Mouse (Mus musculus) liver, embryonic 14.5 days (tissue): Measurements from ENCODE around the gene She. TPM values are rescaled to one million over a fixed set of nuclear protein-coding genes. Genes with fewer than 3 reads are reported as not detected.

Experiments used
- ATAC-seq: fragments of 200-750 bp; cut with Nextera tagmentation; 2 replicates; pipeline ENCODE4 v1.8.0; 2017; ENCODE audit warnings: moderate number of reproducible peaks, mild to moderate bottlenecking, moderate library complexity; ENCODE audit not compliant: insufficient read depth
- DNase-seq, 3 experiments: peaks; one replicate each; pipeline ENCODE4 v3.0.0-alpha.2; 2012 to 2013; ENCODE audit warnings: low read depth in 3 of 3, low spot score in 3 of 3
- H3K27ac ChIP-seq: fragments of 300-500 bp; sonication (generic); 2 replicates; pipeline ENCODE4 v1.5.1; 2014; ENCODE audit warnings: moderate library complexity, mild to moderate bottlenecking, control low read depth, inconsistent platforms
- H3K27me3 ChIP-seq: fragments of 300-500 bp; sonication (generic); 2 replicates; pipeline ENCODE4 v1.6.1; 2014; ENCODE audit warnings: mild to moderate bottlenecking, low read length, moderate library complexity; ENCODE audit not compliant: control insufficient read depth, insufficient read depth
- H3K36me3 ChIP-seq: fragments of 300-500 bp; sonication (generic); replicated peaks from 2 replicates; pipeline ENCODE4 v1.6.1; 2014; ENCODE audit warnings: low read depth; ENCODE audit not compliant: control insufficient read depth, insufficient read depth
- H3K4me1 ChIP-seq, 2 experiments: fragments of 200-500 bp in 1 of 2; fragments of 300-500 bp in 1 of 2; sonication (generic) in 1 of 2; replicated peaks; 2 replicates each; pipeline ENCODE4 v1.6.1; 2012 to 2014; ENCODE audit warnings: antibody characterized with exemption in 1 of 2, inconsistent platforms in 1 of 2, low read length in 1 of 2; ENCODE audit not compliant: control insufficient read depth in 2 of 2, insufficient read depth in 2 of 2
- H3K4me2 ChIP-seq: fragments of 300-500 bp; sonication (generic); 2 replicates; pipeline ENCODE4 v1.6.1; 2014; ENCODE audit warnings: low read depth, mild to moderate bottlenecking, control low read depth, moderate library complexity
- H3K4me3 ChIP-seq, 2 experiments: fragments of 200-500 bp in 1 of 2; fragments of 300-500 bp in 1 of 2; sonication (generic) in 1 of 2; 2 replicates each; pipeline ENCODE4 v1.5.1; 2012 to 2014; ENCODE audit warnings: low read depth in 2 of 2, low read length in 2 of 2, mild to moderate bottlenecking in 2 of 2, control low read depth in 1 of 2, inconsistent platforms in 1 of 2, moderate library complexity in 1 of 2; ENCODE audit not compliant: insufficient read depth in 1 of 2
- H3K9ac ChIP-seq: fragments of 300-500 bp; sonication (generic); replicated peaks from 2 replicates; pipeline ENCODE4 v1.6.1; 2014; ENCODE audit warnings: mild to moderate bottlenecking, control low read depth, moderate library complexity
- H3K9me3 ChIP-seq: fragments of 300-500 bp; sonication (generic); 2 replicates; pipeline ENCODE4 v1.6.1; 2016; ENCODE audit warnings: low read length, mixed read lengths; ENCODE audit not compliant: control insufficient read depth
- CTCF ChIP-seq: IDR thresholded peaks from 2 replicates; pipeline ENCODE4 v1.5.1; 2016; ENCODE audit warnings: antibody characterized with exemption, low read depth, control low read depth
- EP300 ChIP-seq: IDR thresholded peaks from 2 replicates; pipeline ENCODE4 v1.6.1; 2016; ENCODE audit warnings: antibody characterized with exemption, low read depth
- WGBS: fragments of 180-500 bp; shearing (Covaris S2); extraction: QIAGEN DNeasy Blood & Tissue Kit; methylation state at CpG from one replicate; pipeline ENCODE4 v1.1.7; 2014; ENCODE audit not compliant: insufficient replicate concordance; 5-methylcytosine and 5-hydroxymethylcytosine counted together
- polyA plus RNA-seq, 2 experiments: library from polyadenylated mRNA; depleted of rRNA in 1 of 2; stranded (reverse) in 1 of 2; unstranded in 1 of 2; fragments of >200 nt; fragmentation: Nextera tagmentation in 1 of 2; extraction: Ambion mirVana in 1 of 2; gene quantifications; 2 replicates each; pipeline versions ENCODE4 v1.2.1 to v1.2.3; 2012 to 2014

She gene
- polyA plus RNA-seq, 2 experiments = 0.55 to 0.81 TPM

DNA sequence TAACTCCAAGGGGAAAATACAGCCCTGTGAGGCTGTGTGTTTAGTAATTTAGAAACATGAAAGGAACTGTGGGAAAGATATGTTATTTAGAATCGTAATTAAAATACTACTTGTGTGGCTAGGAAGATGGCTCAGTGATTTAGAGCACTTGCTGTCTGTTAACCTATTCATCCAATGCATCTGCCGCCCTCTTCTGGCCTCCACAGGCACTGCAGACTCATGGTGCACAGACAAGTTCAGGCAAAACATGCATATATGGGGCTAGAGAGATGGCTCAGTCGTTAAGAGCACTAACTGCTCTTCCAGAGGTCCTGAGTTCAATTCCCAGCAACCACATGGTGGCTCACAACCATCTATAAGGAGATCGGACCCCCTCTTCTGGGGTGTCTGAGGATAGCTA, 11.1 kb downstream of the She start:
- Histone ChIP-seq H3K9me3 (no peaks in the 10 kb centered on the region), H3K36me3 (no peaks in the 10 kb centered on the region), H3K4me3 (no peak overlapping the region), H3K9ac (no peak overlapping the region), H3K27me3 (no peaks in the 10 kb centered on the region), H3K4me1 (peaks cover 6 to 9% of the 10 kb centered on the region in 2 experiments), H3K27ac (no peak overlapping the region), H3K4me2 (no peak overlapping the region)
- peak in 1 of 3 experiments; percentile 35 for DNase-seq
- WGBS = 51% methylated on average over 4 of the region's 4 CpGs
- no peak for TF ChIP-seq EP300
- peak; percentile 85 for TF ChIP-seq CTCF
- ATAC-seq = no peak

DNA sequence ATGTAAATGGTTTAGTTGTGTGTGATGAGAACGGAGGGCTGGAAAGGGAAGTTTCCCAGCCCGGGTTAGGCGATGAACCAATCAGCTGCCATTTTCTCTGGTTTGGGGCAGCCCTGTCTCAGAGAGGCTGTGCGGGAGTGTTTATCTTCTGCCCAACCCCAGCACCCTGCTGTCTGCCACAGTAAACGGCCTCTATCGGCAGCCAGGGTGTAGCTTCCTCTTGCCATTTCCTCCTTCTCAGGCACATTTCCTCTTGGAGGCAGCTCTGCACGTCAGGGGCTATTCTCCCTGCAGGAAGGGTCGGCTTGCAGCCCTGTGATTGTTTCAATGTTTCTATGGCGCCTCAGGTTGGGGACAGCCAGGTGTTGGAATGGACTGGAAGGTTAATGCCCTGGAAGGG, 12.0 kb downstream of the She start:
- H3K27ac ChIP-seq = no peak overlapping the region
- peak in 2 of 3 experiments; percentile 36 to 47 for DNase-seq
- peak overlapping the region; percentile 34; the same call in 1 of the 2 replicates for H3K4me2 ChIP-seq

DNA sequence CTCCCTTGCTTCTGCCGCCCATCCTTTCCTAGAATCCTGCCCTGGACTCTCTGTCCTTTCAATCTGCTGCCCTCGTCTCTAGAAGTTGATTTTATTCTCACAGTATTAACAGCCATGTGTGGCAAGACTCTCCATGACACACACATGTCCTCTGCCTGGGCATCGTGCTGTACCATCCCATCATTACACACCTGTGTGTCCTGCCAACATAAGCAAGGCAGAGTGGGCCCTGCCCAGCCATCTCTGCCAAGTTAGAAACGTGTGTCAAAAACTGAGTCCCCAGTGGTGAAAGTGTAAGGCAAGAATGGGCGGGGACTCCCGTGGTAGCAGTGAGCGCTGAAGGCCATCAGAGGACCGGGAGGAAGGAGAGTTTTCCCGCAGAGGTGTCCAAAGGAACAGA, 14.6 kb downstream of the She start:
- H3K36me3 ChIP-seq = no peaks in the 10 kb centered on the region
- no peak overlapping the region for H3K4me3 ChIP-seq
- no peak overlapping the region for H3K27ac ChIP-seq
- WGBS = 65% methylated on average over 9 of the region's 9 CpGs
- no peaks in the 10 kb centered on the region for H3K27me3 ChIP-seq
- no peak for ATAC-seq
- TF ChIP-seq CTCF (no peak), EP300 (no peak)
- DNase-seq = no peak
- no peaks in the 10 kb centered on the region for H3K9me3 ChIP-seq
- H3K4me2 ChIP-seq = no peak overlapping the region
- H3K4me1 ChIP-seq = peaks cover 6 to 9% of the 10 kb centered on the region in 2 experiments
- no peak overlapping the region for H3K9ac ChIP-seq

More for the DNA sequence above, 12.0 kb downstream of the She start:
- WGBS = 9% methylated on average over 9 of the region's 9 CpGs
- no peak overlapping the region for H3K9ac ChIP-seq
- H3K4me1 ChIP-seq = peaks cover 6 to 9% of the 10 kb centered on the region in 2 experiments
- H3K36me3 ChIP-seq = no peaks in the 10 kb centered on the region
- TF ChIP-seq EP300 (no peak), CTCF (peak; percentile 51)
- peak; percentile 84 for ATAC-seq
- H3K9me3 ChIP-seq = no peaks in the 10 kb centered on the region
- H3K4me3 ChIP-seq = no peak overlapping the region
- no peaks in the 10 kb centered on the region for H3K27me3 ChIP-seq

DNA sequence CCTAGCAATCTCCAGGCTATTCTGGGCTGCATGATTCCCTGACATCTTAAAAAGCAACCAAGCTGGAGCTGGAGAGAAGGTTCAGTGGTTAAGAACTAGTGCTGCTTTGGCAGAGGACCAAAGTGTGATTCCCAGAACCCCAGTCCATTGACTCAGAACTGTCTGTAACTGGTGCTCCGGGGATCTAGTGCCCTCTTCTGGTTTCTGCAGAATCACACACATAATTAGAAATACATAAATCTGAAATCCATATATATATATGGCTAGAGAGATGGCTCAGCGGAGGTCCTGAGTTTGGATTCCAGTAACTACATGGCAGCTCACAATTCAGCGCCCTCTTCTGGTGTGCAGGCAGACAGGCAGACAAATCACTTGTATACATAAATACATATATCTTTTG, 16.0 kb downstream of the She start:
- Histone ChIP-seq H3K27ac (no peak overlapping the region), H3K4me1 (peaks cover 6 to 9% of the 10 kb centered on the region in 2 experiments), H3K27me3 (no peaks in the 10 kb centered on the region), H3K9ac (no peak overlapping the region), H3K4me3 (no peak overlapping the region), H3K9me3 (no peaks in the 10 kb centered on the region), H3K36me3 (no peaks in the 10 kb centered on the region), H3K4me2 (no peak overlapping the region)
- TF ChIP-seq CTCF (peak; percentile 36; the same call in 1 of the 2 replicates), EP300 (no peak)
- ATAC-seq = no peak
- no peak for DNase-seq
- WGBS = 62% methylated on average over 3 of the region's 3 CpGs

DNA sequence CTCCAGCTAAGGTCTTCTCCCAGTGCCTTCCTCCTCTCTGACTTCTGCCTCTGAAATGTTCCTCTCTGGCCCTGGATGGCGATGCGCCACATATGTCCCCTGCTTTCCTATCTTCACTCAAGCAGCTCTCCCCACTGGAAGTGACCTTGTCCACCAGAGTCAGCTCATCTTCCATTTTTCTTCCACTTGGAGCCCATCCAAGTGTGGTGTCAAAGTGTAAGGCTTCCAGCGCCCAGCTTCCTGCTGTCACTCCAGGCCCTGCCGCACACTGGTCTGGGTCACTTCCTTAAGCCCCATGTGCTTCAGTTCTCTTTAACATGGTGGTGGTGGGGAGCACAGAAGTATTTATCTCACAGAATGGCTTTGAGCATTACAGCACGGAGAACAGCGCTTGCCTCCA, 16.4 kb downstream of the She start:
- ATAC-seq (peak; percentile 44; the same call in 1 of the 2 replicates), DNase-seq (no peak)
- Histone ChIP-seq H3K27ac (no peak overlapping the region), H3K9ac (no peak overlapping the region), H3K4me3 (no peak overlapping the region), H3K27me3 (no peaks in the 10 kb centered on the region), H3K9me3 (no peaks in the 10 kb centered on the region), H3K36me3 (no peaks in the 10 kb centered on the region), H3K4me2 (no peak overlapping the region), H3K4me1 (peaks cover 6 to 9% of the 10 kb centered on the region in 2 experiments)
- TF ChIP-seq EP300 (no peak), CTCF (no peak)
- WGBS = 55% methylated on average over 6 of the region's 6 CpGs
